Mouse (Mus musculus) embryo, embryonic 11.5 days (tissue): ENCODE data around the gene Npas3.

Source experiments
- DNase-seq: peaks from one replicate; pipeline ENCODE4 v3.0.0-alpha.2; 2012; ENCODE audit warnings: low read depth, low spot score

The Npas3 gene

GRCm38 (mm10) chr12:53587249-53587648 lies 338.8 kb downstream of the Npas3 start:
- no peak for DNase-seq

DNA sequence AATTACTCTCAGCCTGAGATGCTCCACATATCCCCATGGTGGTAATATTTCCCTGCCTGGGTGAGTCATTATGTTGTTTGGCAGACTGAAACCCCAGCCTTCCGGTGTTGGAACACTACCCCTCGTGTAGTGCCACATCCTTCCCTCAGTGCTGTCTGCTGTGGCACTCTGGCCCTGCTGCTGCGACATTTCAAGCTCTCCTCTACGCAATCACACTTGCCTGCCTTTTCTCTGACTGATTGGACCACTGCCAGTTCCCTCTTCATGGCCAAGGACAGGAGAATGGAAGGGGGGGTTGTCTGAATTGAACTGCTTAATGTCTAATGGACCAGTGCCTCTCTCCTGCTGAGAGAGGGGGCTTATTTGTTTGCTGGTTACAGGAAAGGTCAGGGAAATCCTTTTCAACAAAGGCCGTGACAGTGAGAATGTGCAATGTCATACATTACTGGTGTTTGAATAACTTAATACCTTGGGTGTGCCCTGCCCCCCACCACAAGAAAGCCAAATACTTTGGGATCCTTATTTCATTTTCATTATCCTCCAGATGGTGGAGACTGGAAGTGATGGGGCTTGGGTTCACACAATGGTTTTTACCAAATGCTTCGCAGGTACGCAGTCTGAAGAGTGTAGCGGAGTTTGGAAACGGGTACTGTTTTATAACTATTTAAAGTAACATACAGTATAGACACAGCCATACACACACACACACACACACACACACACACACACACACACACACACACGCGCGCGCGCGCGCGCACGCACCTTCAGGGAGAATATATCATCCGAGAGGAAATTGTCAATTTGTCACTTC lies 339.4 kb downstream of the Npas3 start:
- no peak for DNase-seq

- no peak for DNase-seq
These were observed 341.0 kb downstream of the Npas3 start for GRCm38 (mm10) chr12:53589446-53589961.

DNA sequence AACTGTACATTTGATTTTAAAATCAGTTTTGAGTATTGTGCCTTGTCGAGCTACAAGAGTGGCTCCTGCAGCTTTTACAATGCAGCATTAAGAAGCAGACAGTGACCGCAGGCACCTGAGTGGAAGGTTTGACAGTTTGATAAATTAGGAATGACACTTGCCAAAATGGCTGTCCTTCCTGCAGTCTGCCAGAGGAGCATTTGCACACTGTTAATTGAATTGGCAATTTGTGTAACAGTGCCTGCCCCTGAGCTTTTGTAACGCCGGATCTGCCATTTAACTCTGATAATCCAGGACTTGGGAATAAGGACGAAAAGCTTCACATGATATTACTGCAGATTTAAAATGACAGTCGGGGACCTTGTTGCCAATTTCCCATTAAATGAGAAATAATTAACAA lies 357.2 kb downstream of the Npas3 start:
- DNase-seq = no peak

DNA sequence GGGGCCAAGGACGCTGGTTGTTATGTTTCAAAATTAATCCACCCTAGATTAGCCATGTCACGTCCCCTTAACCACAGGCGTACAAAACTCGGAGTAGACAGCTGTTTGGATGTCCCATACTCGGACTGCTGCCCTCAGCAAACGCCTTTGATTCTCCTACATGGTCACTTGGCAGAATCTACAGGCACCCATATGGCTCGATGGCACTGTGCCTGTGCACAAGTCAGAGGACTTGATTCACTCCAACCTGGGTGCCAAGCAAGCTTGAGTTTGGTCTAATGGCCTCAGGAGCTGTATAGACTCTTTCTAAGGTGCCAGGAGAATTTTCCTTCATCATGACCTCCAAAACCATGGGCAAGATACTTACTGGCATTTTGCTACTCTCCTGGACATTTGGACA lies 363.6 kb downstream of the Npas3 start:
- DNase-seq = no peak

DNA sequence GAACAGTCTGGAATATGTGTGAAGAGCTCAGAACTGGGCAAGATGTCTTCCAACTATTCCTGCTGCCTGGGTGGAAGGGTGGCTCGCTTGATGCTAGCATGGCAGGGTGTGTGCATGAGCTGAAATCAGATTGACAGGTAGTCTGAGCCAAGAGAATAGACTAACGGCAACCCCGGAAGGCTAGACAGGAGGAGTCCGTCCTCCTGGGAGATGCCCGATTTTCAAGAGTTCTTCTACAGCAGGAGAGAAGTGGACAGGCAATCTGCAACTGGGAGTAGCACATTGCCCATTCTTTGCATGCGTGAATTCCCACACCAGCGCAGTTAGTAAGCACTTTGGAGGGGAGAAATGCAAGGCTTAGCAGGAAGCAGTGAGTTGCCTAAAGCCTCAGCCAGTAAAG lies 372.8 kb downstream of the Npas3 start:
- DNase-seq = no peak

DNA sequence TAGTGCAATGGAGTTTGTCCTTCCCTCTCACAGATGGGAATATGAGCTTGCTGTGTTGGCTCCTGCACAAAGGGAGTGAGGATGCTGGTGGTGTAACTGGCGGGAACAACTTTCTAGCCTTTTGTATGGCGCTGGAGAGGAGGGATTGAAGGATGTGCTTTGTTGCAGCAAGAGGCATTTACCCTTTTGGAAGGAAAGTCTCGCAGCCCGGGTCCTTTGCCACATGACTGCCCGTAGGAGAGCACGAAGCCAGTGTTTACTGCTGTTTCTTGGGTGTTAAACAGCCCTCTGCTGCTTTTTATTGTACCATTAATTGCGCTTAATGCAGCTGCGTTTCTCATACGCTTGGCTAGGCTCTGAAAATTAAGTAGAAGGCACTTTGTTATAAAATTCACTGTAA lies 375.3 kb downstream of the Npas3 start:
- DNase-seq = no peak

- DNase-seq = no peak
These were observed 376.0 kb downstream of the Npas3 start for GRCm38 (mm10) chr12:53624379-53625021.

- no peak for DNase-seq
These were observed 381.1 kb downstream of the Npas3 start for GRCm38 (mm10) chr12:53629483-53630120.

DNA sequence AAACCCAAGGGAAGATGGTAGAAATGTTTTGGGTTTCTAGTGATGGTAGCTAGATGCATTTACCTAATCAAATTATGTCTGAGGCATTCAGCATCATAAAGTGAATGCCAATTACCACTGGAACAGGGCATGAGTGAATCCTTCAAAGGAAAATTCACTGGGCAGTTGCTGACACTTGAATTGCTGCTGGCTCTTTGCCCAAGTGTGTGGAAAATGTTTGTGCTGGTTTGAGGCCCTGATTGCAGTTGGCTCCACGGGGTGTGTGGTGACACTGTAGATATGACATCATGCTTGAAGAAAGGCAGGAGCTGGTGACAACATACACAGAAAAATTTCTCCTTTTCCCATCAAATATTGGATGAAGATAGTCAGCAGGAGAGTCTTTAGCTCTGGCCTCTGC lies 382.1 kb downstream of the Npas3 start:
- DNase-seq = no peak

DNA sequence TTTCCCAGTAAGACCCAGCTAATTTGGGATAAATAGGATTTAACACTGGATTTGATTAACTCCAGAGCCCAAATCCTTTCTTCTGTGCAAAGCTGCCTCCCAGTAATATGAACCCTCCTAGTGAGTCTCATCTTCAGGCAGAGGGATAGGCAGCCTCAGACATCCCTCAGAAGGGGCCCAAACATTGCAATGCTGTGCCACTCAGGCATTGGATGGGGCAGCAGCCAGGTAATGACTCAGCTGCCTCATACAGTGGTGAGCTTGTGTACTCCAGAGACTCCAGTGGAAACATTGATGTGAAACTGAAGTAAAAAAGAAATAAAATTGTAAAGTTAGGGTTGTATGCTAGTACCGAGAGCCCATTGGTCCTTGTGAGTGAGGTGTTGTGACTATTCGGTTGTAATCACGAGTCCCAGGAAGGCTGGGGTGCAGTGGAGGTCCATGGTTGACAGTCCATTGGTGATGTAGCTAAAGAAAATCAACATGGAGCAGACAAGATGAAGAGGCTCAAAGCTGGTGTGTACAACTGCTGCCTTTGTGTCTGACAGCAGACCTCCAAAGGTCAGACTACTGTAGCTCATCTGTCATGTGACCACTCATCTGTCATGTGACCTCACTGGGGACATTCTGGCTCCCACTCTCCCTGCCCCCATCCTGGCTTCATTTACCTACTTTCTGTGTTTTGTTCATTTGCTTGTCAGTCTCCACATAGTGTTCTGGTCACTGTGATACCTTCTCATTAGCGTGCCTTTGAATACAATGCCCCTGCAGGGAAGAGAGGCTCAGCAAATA lies 383.0 kb downstream of the Npas3 start:
- no peak for DNase-seq

DNA sequence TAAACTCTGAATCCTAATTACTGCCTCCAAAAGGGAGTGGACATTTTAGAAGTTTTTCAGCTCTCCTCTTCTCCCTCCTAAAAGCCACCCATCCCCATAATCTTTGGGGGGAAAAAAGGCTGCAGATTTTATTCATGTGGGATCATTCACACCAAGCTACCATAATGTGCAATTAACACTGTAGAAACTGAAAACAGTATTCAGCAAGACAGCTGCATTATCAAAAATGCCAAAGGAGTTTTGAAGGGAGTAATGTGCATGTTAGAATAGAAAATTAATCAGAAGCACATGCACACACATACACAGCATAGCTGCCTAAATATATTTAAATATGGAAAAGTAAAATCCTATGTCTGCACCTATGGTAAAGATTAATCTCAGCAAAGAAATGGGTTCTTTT lies 390.1 kb downstream of the Npas3 start:
- DNase-seq = no peak

DNA sequence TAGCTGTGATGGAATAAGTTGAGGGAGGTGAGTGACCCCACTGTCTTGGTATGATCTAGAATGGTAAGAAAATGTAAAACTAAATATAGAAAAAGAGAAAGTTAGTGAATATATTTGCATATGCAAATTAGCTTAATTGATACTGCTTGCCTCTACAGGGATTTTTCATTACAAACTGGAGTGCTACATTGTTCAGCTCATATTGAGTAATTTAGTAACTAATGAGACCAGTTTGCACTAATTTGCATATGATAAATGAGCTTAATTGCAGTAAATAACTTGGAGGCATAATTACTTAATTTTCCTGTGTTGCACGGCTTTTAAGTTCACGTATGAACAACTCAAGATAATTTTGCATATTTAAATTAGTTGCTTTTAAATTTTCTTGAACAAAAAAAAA lies 398.8 kb downstream of the Npas3 start:
- no peak for DNase-seq

- DNase-seq = no peak
These were observed 407.8 kb downstream of the Npas3 start for GRCm38 (mm10) chr12:53656301-53656700.

- DNase-seq = peak; percentile 59
These were observed 415.6 kb downstream of the Npas3 start for GRCm38 (mm10) chr12:53664084-53664483.

GRCm38 (mm10) chr12:53671846-53672245 lies 423.4 kb downstream of the Npas3 start:
- no peak for DNase-seq

GRCm38 (mm10) chr12:53677091-53677630 lies 428.7 kb downstream of the Npas3 start:
- DNase-seq = no peak

GRCm38 (mm10) chr12:53678166-53678565 lies 429.7 kb downstream of the Npas3 start:
- DNase-seq = no peak

- DNase-seq = no peak
These were observed 430.7 kb downstream of the Npas3 start for GRCm38 (mm10) chr12:53679161-53679560.

GRCm38 (mm10) chr12:53680501-53680900 lies 432.0 kb downstream of the Npas3 start:
- no peak for DNase-seq

- no peak for DNase-seq
These were observed 433.6 kb downstream of the Npas3 start for GRCm38 (mm10) chr12:53682036-53682435.
